Mouse (Mus musculus) MEL (cell line): Measurements from ENCODE around the gene 1700001P01Rik. TPM values are rescaled to one million over a fixed set of nuclear protein-coding genes. Genes with fewer than 3 reads are reported as not detected.

Experiments used
- DNase-seq: peaks from one replicate; pipeline ENCODE4 v3.0.0; 2011; ENCODE audit warnings: low read depth, low spot score
- H3K27ac ChIP-seq: 2 replicates; pipeline ENCODE4 v1.5.1; 2012; ENCODE audit warnings: low read depth, mild to moderate bottlenecking, control low read depth, low read length, moderate library complexity; ENCODE audit not compliant: control insufficient read depth
- H3K27me3 ChIP-seq, 2 experiments: fragments of 150-350 bp in 1 of 2; sonication (generic) in 1 of 2; 2 replicates each; pipeline ENCODE4 v1.6.1; 2012; ENCODE audit warnings: low read length in 2 of 2, mild to moderate bottlenecking in 2 of 2, improper control_type of control experiment in 1 of 2, moderate library complexity in 1 of 2; ENCODE audit not compliant: insufficient read depth in 2 of 2, control insufficient read depth in 1 of 2
- H3K36me3 ChIP-seq, 2 experiments: 2 replicates each; pipeline ENCODE4 v1.6.1; 2012 to 2014; ENCODE audit warnings: low read length in 2 of 2, improper control_type of control experiment in 1 of 2, inconsistent platforms in 1 of 2, mild to moderate bottlenecking in 1 of 2; ENCODE audit not compliant: insufficient read depth in 2 of 2, control insufficient read depth in 1 of 2
- H3K4me1 ChIP-seq, 2 experiments: fragments of 150-350 bp in 1 of 2; sonication (generic) in 1 of 2; 2 replicates each; pipeline ENCODE4 v1.6.1; 2012; ENCODE audit warnings: low read length in 2 of 2, improper control_type of control experiment in 1 of 2, mild to moderate bottlenecking in 1 of 2; ENCODE audit not compliant: insufficient read depth in 2 of 2, control insufficient read depth in 1 of 2
- H3K4me3 ChIP-seq, 2 experiments: fragments of 150-350 bp in 1 of 2; sonication (generic) in 1 of 2; 2 replicates each; pipeline ENCODE4 v1.5.1; 2012; ENCODE audit warnings: low read depth in 2 of 2, low read length in 2 of 2, mild to moderate bottlenecking in 2 of 2, moderate library complexity in 2 of 2, control low read depth in 1 of 2, improper control_type of control experiment in 1 of 2; ENCODE audit not compliant: control insufficient read depth in 1 of 2, insufficient read depth in 1 of 2
- H3K79me2 ChIP-seq: 2 replicates; pipeline ENCODE4 v1.6.1; 2012; ENCODE audit warnings: mild to moderate bottlenecking, low read length, moderate library complexity; ENCODE audit not compliant: control insufficient read depth, poor library complexity, insufficient read depth
- H3K9ac ChIP-seq: 2 replicates; pipeline ENCODE4 v1.6.1; 2012; ENCODE audit warnings: low read depth, mild to moderate bottlenecking, control low read depth, low read length, moderate library complexity; ENCODE audit not compliant: control insufficient read depth, poor library complexity, severe bottlenecking
- H3K9me3 ChIP-seq: fragments of 150-350 bp; sonication (generic); replicated peaks from 2 replicates; pipeline ENCODE4 v1.6.1; 2012; ENCODE audit warnings: mild to moderate bottlenecking, low read length, improper control_type of control experiment, moderate library complexity; ENCODE audit not compliant: insufficient read depth
- BHLHE40 ChIP-seq: IDR thresholded peaks from 2 replicates; pipeline ENCODE4 v1.6.1; 2012; ENCODE audit warnings: low read depth, mild to moderate bottlenecking, inconsistent platforms, low read length, improper control_type of control experiment, borderline replicate concordance
- CHD1 ChIP-seq: IDR thresholded peaks from 2 replicates; pipeline ENCODE4 v1.6.1; 2012; ENCODE audit warnings: low read depth, mild to moderate bottlenecking, inconsistent platforms, low read length, improper control_type of control experiment
- CHD2 ChIP-seq: IDR thresholded peaks from 2 replicates; pipeline ENCODE4 v1.6.1; 2011; ENCODE audit warnings: low read length, improper control_type of control experiment
- CTCF ChIP-seq, 3 experiments: IDR thresholded peaks in 2 of 3; conservative IDR thresholded peaks in 1 of 3; 2 replicates each; pipeline ENCODE4 v1.5.1; 2011 to 2012; ENCODE audit warnings: low read length in 3 of 3, low read depth in 2 of 3, mild to moderate bottlenecking in 2 of 3, improper control_type of control experiment in 1 of 3, inconsistent platforms in 1 of 3, mixed read lengths in 1 of 3, moderate library complexity in 1 of 3; ENCODE audit not compliant: control insufficient read depth in 1 of 3, insufficient read depth in 1 of 3, poor library complexity in 1 of 3, severe bottlenecking in 1 of 3
- E2F4 ChIP-seq: IDR thresholded peaks from 2 replicates; pipeline ENCODE4 v1.6.1; 2011; ENCODE audit warnings: low read depth, low read length, improper control_type of control experiment, borderline replicate concordance
- ELF1 ChIP-seq: IDR thresholded peaks from 2 replicates; pipeline ENCODE4 v1.6.1; 2014; ENCODE audit warnings: low read depth, mild to moderate bottlenecking, inconsistent platforms, low read length, improper control_type of control experiment, moderate library complexity
- EP300 ChIP-seq, 2 experiments: IDR thresholded peaks; 2 replicates each; pipeline ENCODE4 v1.6.1; 2011; ENCODE audit warnings: improper control_type of control experiment in 2 of 2, low read length in 2 of 2, low read depth in 1 of 2, mild to moderate bottlenecking in 1 of 2
- ETS1 ChIP-seq: IDR thresholded peaks from 2 replicates; pipeline ENCODE4 v1.6.1; 2012; ENCODE audit warnings: low read depth, mild to moderate bottlenecking, inconsistent platforms, low read length, improper control_type of control experiment, moderate library complexity
- GABPA ChIP-seq: IDR thresholded peaks from 2 replicates; pipeline ENCODE4 v1.6.1; 2012; ENCODE audit warnings: low read depth, mild to moderate bottlenecking, inconsistent platforms, low read length, improper control_type of control experiment, moderate library complexity
- GATA1 ChIP-seq: IDR thresholded peaks from 2 replicates; pipeline ENCODE4 v1.6.1; 2011; ENCODE audit warnings: low read depth, low read length, improper control_type of control experiment
- JUND ChIP-seq: IDR thresholded peaks from 2 replicates; pipeline ENCODE4 v1.6.1; 2011; ENCODE audit warnings: low read depth, mild to moderate bottlenecking, improper control_type of control experiment, low read length
- KAT2A ChIP-seq: conservative IDR thresholded peaks from 2 replicates; pipeline ENCODE4 v1.6.1; 2012; ENCODE audit warnings: low read depth, low read length, improper control_type of control experiment, inconsistent platforms
- MAFK ChIP-seq: IDR thresholded peaks from 2 replicates; pipeline ENCODE4 v1.6.1; 2011; ENCODE audit warnings: low read depth, mild to moderate bottlenecking, low read length, improper control_type of control experiment, borderline replicate concordance
- MAX ChIP-seq: IDR thresholded peaks from 2 replicates; pipeline ENCODE4 v1.6.1; 2011; ENCODE audit warnings: low read length, improper control_type of control experiment
- MAZ ChIP-seq: IDR thresholded peaks from 2 replicates; pipeline ENCODE4 v1.6.1; 2012; ENCODE audit warnings: low read depth, mild to moderate bottlenecking, inconsistent platforms, low read length, improper control_type of control experiment
- MEF2A ChIP-seq: IDR thresholded peaks from 2 replicates; pipeline ENCODE4 v1.6.1; 2014; ENCODE audit warnings: low read depth, mild to moderate bottlenecking, inconsistent platforms, low read length, improper control_type of control experiment; ENCODE audit not compliant: poor library complexity, insufficient replicate concordance, severe bottlenecking; ENCODE audit errors: extremely low read depth
- MXI1 ChIP-seq: IDR thresholded peaks from 2 replicates; pipeline ENCODE4 v1.6.1; 2011; ENCODE audit warnings: mild to moderate bottlenecking, low read depth, low read length, improper control_type of control experiment
- MYB ChIP-seq: IDR thresholded peaks from 2 replicates; pipeline ENCODE4 v1.6.1; 2011; ENCODE audit warnings: mild to moderate bottlenecking, low read depth, low read length, improper control_type of control experiment
- MYC ChIP-seq: IDR thresholded peaks from 2 replicates; pipeline ENCODE4 v1.6.1; 2011; ENCODE audit warnings: low read depth, mild to moderate bottlenecking, low read length, improper control_type of control experiment, moderate library complexity
- NELFE ChIP-seq: IDR thresholded peaks from 2 replicates; pipeline ENCODE4 v1.6.1; 2011; ENCODE audit warnings: low read depth, low read length, improper control_type of control experiment
- NRF1 ChIP-seq: IDR thresholded peaks from 2 replicates; pipeline ENCODE4 v1.6.1; 2014; ENCODE audit warnings: low read depth, mild to moderate bottlenecking, inconsistent platforms, low read length, improper control_type of control experiment, moderate library complexity; ENCODE audit not compliant: poor library complexity, insufficient read depth, severe bottlenecking
- POLR2A ChIP-seq, 2 experiments: IDR thresholded peaks; 2 replicates each; pipeline ENCODE4 v1.6.1; 2011 to 2012; ENCODE audit warnings: low read length in 2 of 2, mild to moderate bottlenecking in 2 of 2, control low read depth in 1 of 2, improper control_type of control experiment in 1 of 2, low read depth in 1 of 2, moderate library complexity in 1 of 2; ENCODE audit not compliant: control insufficient read depth in 1 of 2, insufficient read depth in 1 of 2, poor library complexity in 1 of 2
- POLR2AphosphoS2 ChIP-seq: IDR thresholded peaks from 2 replicates; pipeline ENCODE4 v1.6.1; 2011; ENCODE audit warnings: low read length, improper control_type of control experiment
- POLR2AphosphoS5 ChIP-seq: IDR thresholded peaks from 2 replicates; pipeline ENCODE4 v1.6.1; 2012; ENCODE audit warnings: low read depth, borderline replicate concordance, mild to moderate bottlenecking, inconsistent platforms, low read length, moderate library complexity, mixed read lengths
- RAD21 ChIP-seq: IDR thresholded peaks from 2 replicates; pipeline ENCODE4 v1.6.1; 2011; ENCODE audit warnings: mild to moderate bottlenecking, low read depth, low read length, improper control_type of control experiment
- RCOR1 ChIP-seq: IDR thresholded peaks from 2 replicates; pipeline ENCODE4 v1.6.1; 2012; ENCODE audit warnings: low read depth, mild to moderate bottlenecking, inconsistent platforms, low read length, improper control_type of control experiment
- SIN3A ChIP-seq: IDR thresholded peaks from 2 replicates; pipeline ENCODE4 v1.6.1; 2012; ENCODE audit warnings: low read length, improper control_type of control experiment, inconsistent platforms
- SMC3 ChIP-seq: IDR thresholded peaks from 2 replicates; pipeline ENCODE4 v1.6.1; 2011; ENCODE audit warnings: low read depth, low read length, improper control_type of control experiment
- TAL1 ChIP-seq: IDR thresholded peaks from 2 replicates; pipeline ENCODE4 v1.6.1; 2012; ENCODE audit warnings: mild to moderate bottlenecking, inconsistent platforms, low read length, moderate library complexity, mixed read lengths
- TBP ChIP-seq: IDR thresholded peaks from 2 replicates; pipeline ENCODE4 v1.8.0; 2011; ENCODE audit warnings: low read depth, low read length, improper control_type of control experiment
- TCF12 ChIP-seq: IDR thresholded peaks from 2 replicates; pipeline ENCODE4 v1.6.1; 2014; ENCODE audit warnings: low read depth, mild to moderate bottlenecking, inconsistent platforms, low read length, improper control_type of control experiment, moderate library complexity
- UBTF ChIP-seq: IDR thresholded peaks from 2 replicates; pipeline ENCODE4 v1.6.1; 2012; ENCODE audit warnings: low read depth, mild to moderate bottlenecking, inconsistent platforms, low read length, improper control_type of control experiment, moderate library complexity, borderline replicate concordance; ENCODE audit not compliant: insufficient read depth
- USF1 ChIP-seq: IDR thresholded peaks from 2 replicates; pipeline ENCODE4 v1.6.1; 2014; ENCODE audit warnings: low read depth, mild to moderate bottlenecking, inconsistent platforms, low read length, improper control_type of control experiment, moderate library complexity
- USF2 ChIP-seq, 2 experiments: IDR thresholded peaks; 2 replicates each; pipeline ENCODE4 v1.6.1; 2011 to 2012; ENCODE audit warnings: improper control_type of control experiment in 2 of 2, low read length in 2 of 2, borderline replicate concordance in 1 of 2, inconsistent platforms in 1 of 2, low read depth in 1 of 2, mild to moderate bottlenecking in 1 of 2; ENCODE audit not compliant: insufficient read depth in 1 of 2
- ZC3H11A ChIP-seq: IDR thresholded peaks from 2 replicates; pipeline ENCODE4 v1.6.1; 2012; ENCODE audit warnings: low read depth, mild to moderate bottlenecking, inconsistent platforms, low read length, improper control_type of control experiment
- ZKSCAN1 ChIP-seq: IDR thresholded peaks from 2 replicates; pipeline ENCODE4 v1.6.1; 2012; ENCODE audit warnings: low read depth, mild to moderate bottlenecking, inconsistent platforms, low read length, improper control_type of control experiment, moderate library complexity
- ZNF384 ChIP-seq: IDR thresholded peaks from 2 replicates; pipeline ENCODE4 v1.6.1; 2012; ENCODE audit warnings: low read depth, mild to moderate bottlenecking, inconsistent platforms, low read length, improper control_type of control experiment
- polyA plus RNA-seq, 2 experiments: library from polyadenylated mRNA; stranded (reverse) in 1 of 2; unstranded in 1 of 2; fragments of >175 nt in 1 of 2; fragments of >200 nt in 1 of 2; gene quantifications; 2 replicates each; pipeline versions ENCODE4 v1.2.1 to v1.2.4; 2012; ENCODE audit warnings: low replicate concordance in 2 of 2, low read depth in 1 of 2; ENCODE audit not compliant: insufficient read length in 2 of 2, insufficient read depth in 1 of 2, missing spikeins in 1 of 2
- total RNA-seq: library from RNA; depleted of rRNA; stranded (reverse); fragments of 300-350 nt; gene quantifications from 2 replicates; pipeline ENCODE4 v1.2.3, GENCODE M21; 2012

1700001P01Rik gene
- total and polyA plus RNA-seq, 3 experiments: 0.43 to 0.69 TPM; not detected in 1

GRCm38 (mm10) chr11:97744718-97745330 lies 30.9 kb downstream of the 1700001P01Rik start:
- Histone ChIP-seq H3K9ac (peak overlapping the region; percentile 95), H3K27ac (peak overlapping the region; percentile 93), H3K36me3 (peaks cover 0 to 11% of the 10 kb centered on the region in 2 experiments; a peak in 2 of 4 replicates), H3K27me3 (no peaks in the 10 kb centered on the region), H3K4me3 (peak overlapping the region; percentile 86 to 89), H3K79me2 (peaks cover 39% of the 10 kb centered on the region), H3K4me1 (peaks cover 2 to 7% of the 10 kb centered on the region in 2 experiments; a peak in 2 of 4 replicates), H3K9me3 (no peaks in the 10 kb centered on the region)
- DNase-seq: peak; percentile 100
- TF ChIP-seq CTCF (IDR thresholded peaks at IDR 0.05 in 2 of 3, conservative IDR thresholded peaks at IDR 0.05 in 1 of 3; ENCODE audit: control insufficient read depth in 1 of 3, insufficient read depth in 1 of 3, low read depth in 2 of 3, low read length in 3 of 3, poor library complexity in 1 of 3, severe bottlenecking in 1 of 3): 0 out of 6 replicates have a peak, but pooled peaks of 1 of the 3 experiments have one; percentile 0
- no peak for TF ChIP-seq RAD21
- TF ChIP-seq USF2 (IDR thresholded peaks at IDR 0.05; ENCODE audit: borderline replicate concordance in 1 of 2, insufficient read depth in 1 of 2, low read depth in 1 of 2, low read length in 2 of 2): no peak
- no peak for TF ChIP-seq ZC3H11A
- no peak for TF ChIP-seq MYB
- 0 out of 2 replicates have a peak, but pooled peaks have one; percentile 8 for TF ChIP-seq MAX
- no peak for TF ChIP-seq JUND
- no peak for TF ChIP-seq KAT2A
- no peak for TF ChIP-seq USF1
- TF ChIP-seq MAFK: no peak
- no peak for TF ChIP-seq EP300 (IDR thresholded peaks at IDR 0.05; ENCODE audit: low read depth in 1 of 2, low read length in 2 of 2)
- TF ChIP-seq TAL1: no peak
- no peak for TF ChIP-seq RCOR1
- no peak; the same call in 1 of the 2 replicates for TF ChIP-seq SIN3A
- no peak for TF ChIP-seq BHLHE40
- no peak; the same call in 1 of the 2 replicates for TF ChIP-seq TBP
- TF ChIP-seq E2F4: no peak
- peak; percentile 93 for TF ChIP-seq MAZ
- TF ChIP-seq ZNF384: no peak
- TF ChIP-seq MXI1: peak; percentile 60; the same call in 1 of the 2 replicates
- no peak for TF ChIP-seq MYC
- peak in 1 of 2 experiments; percentile 86; a peak in 2 of 4 replicates for TF ChIP-seq POLR2A (IDR thresholded peaks at IDR 0.05; ENCODE audit: control insufficient read depth in 1 of 2, insufficient read depth in 1 of 2, low read depth in 1 of 2, low read length in 2 of 2, poor library complexity in 1 of 2)
- TF ChIP-seq CHD2: no peak
- peak; percentile 74 for TF ChIP-seq POLR2AphosphoS2
- TF ChIP-seq GATA1: no peak
- TF ChIP-seq NELFE: peak; percentile 44
- no peak for TF ChIP-seq ETS1
- no peak for TF ChIP-seq ZKSCAN1
- TF ChIP-seq UBTF: no peak
- no peak for TF ChIP-seq NRF1
- TF ChIP-seq TCF12: no peak; the same call in 1 of the 2 replicates
- TF ChIP-seq MEF2A: no peak
- peak; percentile 43 for TF ChIP-seq ELF1
- peak; percentile 98 for TF ChIP-seq CHD1
- no peak for TF ChIP-seq GABPA
- no peak for TF ChIP-seq POLR2AphosphoS5
- no peak for TF ChIP-seq SMC3
